Mouse (Mus musculus) heart, embryonic 14.5 days (tissue): ENCODE data around the gene Hsd11b2. TPM values are rescaled to one million over a fixed set of nuclear protein-coding genes. Genes with fewer than 3 reads are reported as not detected.

Experiments used
- ATAC-seq: fragments of 200-750 bp; cut with Nextera tagmentation; 2 replicates; pipeline ENCODE4 v1.8.0; 2017; ENCODE audit warnings: low read depth, moderate TSS enrichment; ENCODE audit not compliant: insufficient number of reproducible peaks, insufficient read depth, low FRiP score
- H3K27ac ChIP-seq, 2 experiments: fragments of 200-500 bp in 1 of 2; fragments of 300-500 bp in 1 of 2; sonication (generic) in 1 of 2; replicated peaks in 1 of 2; 2 replicates each; pipeline ENCODE4 v1.5.1; 2012 to 2014; ENCODE audit warnings: low read depth in 2 of 2, low read length in 2 of 2, control low read depth in 1 of 2, mild to moderate bottlenecking in 1 of 2, mixed read lengths in 1 of 2; ENCODE audit not compliant: control insufficient read depth in 1 of 2, insufficient read depth in 1 of 2
- H3K27me3 ChIP-seq: fragments of 300-500 bp; sonication (generic); 2 replicates; pipeline ENCODE4 v1.6.1; 2014; ENCODE audit warnings: mild to moderate bottlenecking, low read length, control low read depth; ENCODE audit not compliant: control insufficient read depth, insufficient read depth
- H3K36me3 ChIP-seq: fragments of 300-500 bp; sonication (generic); 2 replicates; pipeline ENCODE4 v1.6.1; 2014; ENCODE audit warnings: mild to moderate bottlenecking, control low read depth, low read length, mixed read lengths; ENCODE audit not compliant: control insufficient read depth, insufficient read depth
- H3K4me1 ChIP-seq, 2 experiments: fragments of 200-500 bp in 1 of 2; fragments of 300-500 bp in 1 of 2; sonication (generic) in 1 of 2; 2 replicates each; pipeline ENCODE4 v1.6.1; 2012 to 2014; ENCODE audit warnings: low read length in 2 of 2, control low read depth in 1 of 2, mixed read lengths in 1 of 2; ENCODE audit not compliant: control insufficient read depth in 2 of 2, insufficient read depth in 2 of 2
- H3K4me2 ChIP-seq: fragments of 300-500 bp; sonication (generic); 2 replicates; pipeline ENCODE4 v1.6.1; 2014; ENCODE audit warnings: mild to moderate bottlenecking, low read length
- H3K4me3 ChIP-seq, 2 experiments: fragments of 200-500 bp in 1 of 2; fragments of 300-500 bp in 1 of 2; sonication (generic) in 1 of 2; 2 replicates each; pipeline ENCODE4 v1.5.1; 2012 to 2014; ENCODE audit warnings: low read length in 2 of 2, mild to moderate bottlenecking in 2 of 2, control low read depth in 1 of 2, low read depth in 1 of 2, moderate library complexity in 1 of 2; ENCODE audit not compliant: control insufficient read depth in 1 of 2, insufficient read depth in 1 of 2
- H3K9ac ChIP-seq: fragments of 300-500 bp; sonication (generic); 2 replicates; pipeline ENCODE4 v1.6.1; 2014; ENCODE audit warnings: mild to moderate bottlenecking, low read length
- H3K9me3 ChIP-seq: fragments of 300-500 bp; sonication (generic); 2 replicates; pipeline ENCODE4 v1.6.1; 2016; ENCODE audit warnings: low read length, control low read depth; ENCODE audit not compliant: control insufficient read depth
- WGBS: fragments of 180-500 bp; shearing (Covaris S2); extraction: QIAGEN DNeasy Blood & Tissue Kit; methylation state at CpG from one replicate; pipeline ENCODE4 v1.1.7; 2014; 5-methylcytosine and 5-hydroxymethylcytosine counted together
- polyA plus RNA-seq: library from polyadenylated mRNA; unstranded; fragments of >200 nt; fragmentation: Nextera tagmentation; extraction: Ambion mirVana; gene quantifications from 2 replicates; pipeline ENCODE4 v1.2.1, GENCODE M21; 2014

Hsd11b2 gene
- polyA plus RNA-seq, 1 experiment from 2014 or later = 0.59 TPM

DNA sequence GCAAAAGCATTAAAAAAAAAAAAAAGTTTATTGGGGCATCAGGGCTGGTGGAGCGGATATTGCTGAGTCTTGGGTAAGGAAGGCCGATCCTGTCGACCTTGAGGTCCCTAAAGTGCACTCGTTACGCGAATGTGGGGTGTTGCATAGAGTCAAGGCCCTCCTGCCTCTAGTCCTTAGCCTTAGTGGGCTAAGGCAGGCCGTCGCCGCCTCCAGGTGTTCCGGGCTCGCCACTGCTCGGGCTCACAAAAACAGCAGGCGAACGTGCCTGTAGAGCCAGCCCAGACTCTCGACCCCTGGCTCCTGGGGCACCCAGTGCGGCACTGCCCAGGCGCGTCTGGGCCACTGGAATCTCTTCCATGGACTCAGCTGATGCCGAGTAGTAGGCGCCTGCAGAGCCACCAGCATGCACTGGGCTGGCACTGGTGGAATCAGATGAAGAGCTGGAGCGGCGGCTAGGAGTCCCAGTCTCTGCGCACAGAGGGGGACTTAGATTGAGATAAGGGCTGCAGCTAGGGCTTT is 46.1 kb upstream of the Hsd11b2 start:
- Histone ChIP-seq H3K4me1 (peaks cover 31 to 48% of the 10 kb centered on the region in 2 experiments), H3K27me3 (0 out of 2 replicates have a peak, but pooled peaks cover 3% of the 10 kb centered on the region), H3K4me2 (no peak overlapping the region), H3K9ac (no peak overlapping the region), H3K36me3 (peaks cover 13% of the 10 kb centered on the region; the same call in 1 of the 2 replicates), H3K4me3 (no peak overlapping the region), H3K9me3 (no peaks in the 10 kb centered on the region), H3K27ac (no peak overlapping the region)
- 45% methylated on average over 23 of the region's 23 CpGs for WGBS
- ATAC-seq = no peak

DNA sequence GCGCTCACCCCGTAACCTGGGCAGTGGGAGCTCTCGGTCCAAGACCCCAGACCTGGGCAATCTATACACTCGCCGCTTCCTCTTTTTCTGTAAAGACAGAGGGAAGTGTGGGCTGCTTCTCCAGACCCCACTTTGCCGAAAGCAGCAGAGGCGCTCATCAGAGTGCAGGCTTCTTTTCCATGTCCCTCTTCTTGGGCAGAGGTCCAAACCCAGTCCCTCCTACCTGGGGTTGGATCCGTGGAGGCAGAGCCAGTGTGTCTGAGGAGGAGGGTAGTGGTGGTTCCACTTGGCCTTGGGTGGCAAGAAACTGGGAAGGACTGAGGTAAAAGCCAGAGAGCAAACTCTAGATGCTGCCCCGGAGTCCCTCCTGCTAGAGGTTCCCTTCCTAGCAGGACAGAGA is 45.6 kb upstream of the Hsd11b2 start:
- 69% methylated on average over 9 of the region's 9 CpGs for WGBS
- H3K4me1 ChIP-seq = peaks cover 36 to 53% of the 10 kb centered on the region in 2 experiments
- H3K9ac ChIP-seq = no peak overlapping the region
- H3K27ac ChIP-seq = no peak overlapping the region
- no peaks in the 10 kb centered on the region for H3K9me3 ChIP-seq
- H3K36me3 ChIP-seq = 0 out of 2 replicates have a peak, but pooled peaks cover 9% of the 10 kb centered on the region
- no peak overlapping the region for H3K4me3 ChIP-seq
- ATAC-seq = no peak
- 0 out of 2 replicates have a peak, but pooled peaks cover 3% of the 10 kb centered on the region for H3K27me3 ChIP-seq
- no peak overlapping the region for H3K4me2 ChIP-seq

DNA sequence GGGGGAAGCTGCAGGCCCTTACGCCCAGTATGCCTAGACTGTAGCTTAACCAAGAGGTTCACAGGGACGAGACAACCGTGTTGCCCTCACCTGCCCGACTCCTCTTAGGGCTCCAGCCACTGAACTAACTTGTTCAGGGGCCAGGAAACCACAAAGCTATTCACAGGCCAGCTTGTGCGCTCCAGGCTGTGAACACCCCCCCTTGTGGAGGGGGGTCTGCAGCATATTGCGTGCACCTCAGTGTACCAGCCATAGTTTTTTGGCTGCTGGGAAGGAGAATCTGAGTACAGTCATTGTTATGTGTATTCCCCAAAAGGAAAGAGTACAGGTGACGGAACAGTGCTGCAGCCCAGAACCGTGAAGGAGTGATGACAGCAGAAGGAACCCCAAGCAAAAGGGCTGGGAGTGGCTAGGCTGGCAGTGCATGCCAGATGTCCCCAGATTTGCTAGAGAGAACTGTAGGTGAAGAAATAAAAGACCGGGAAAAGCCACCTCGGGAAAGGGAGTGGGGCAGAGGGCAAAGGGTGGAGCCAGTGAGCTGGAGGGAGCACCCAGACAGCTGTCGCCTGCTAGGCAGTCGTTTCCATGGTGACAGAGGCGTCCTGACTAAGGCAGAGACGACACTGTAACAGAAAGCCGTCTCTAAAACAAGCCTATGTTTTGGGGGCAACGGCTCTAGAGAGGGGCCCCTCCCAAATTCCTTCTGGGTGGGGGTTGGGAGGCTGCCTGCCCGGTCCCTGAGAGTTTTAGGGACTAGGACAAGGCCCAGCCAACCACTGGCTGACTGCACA is 44.5 kb upstream of the Hsd11b2 start:
- H3K4me2 ChIP-seq = peak overlapping the region; percentile 19
- 35% methylated on average over 17 of the region's 17 CpGs for WGBS
- H3K27me3 ChIP-seq = 0 out of 2 replicates have a peak, but pooled peaks cover 3% of the 10 kb centered on the region

DNA sequence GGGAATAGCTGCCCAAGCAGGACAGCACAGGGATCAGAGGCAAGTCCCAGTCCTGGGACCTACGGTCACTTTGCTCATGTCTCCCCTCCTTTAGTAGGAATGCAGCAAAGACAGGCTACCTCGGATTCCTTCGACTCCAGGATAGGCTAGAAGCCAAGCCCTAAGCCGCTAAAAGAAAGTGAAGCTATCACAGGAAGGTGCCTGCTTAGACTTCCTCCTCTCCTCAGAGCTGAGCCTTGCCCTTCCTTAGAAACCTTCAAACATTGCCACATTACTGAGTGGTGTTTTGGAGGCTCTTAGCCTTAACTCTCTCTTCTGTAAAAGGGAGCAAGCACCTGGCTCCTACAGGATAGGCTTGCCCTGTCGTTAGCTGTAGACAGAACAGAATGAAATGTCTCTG is 43.9 kb upstream of the Hsd11b2 start:
- H3K4me2 ChIP-seq = peak overlapping the region; percentile 19; the same call in 1 of the 2 replicates
- H3K27me3 ChIP-seq = 0 out of 2 replicates have a peak, but pooled peaks cover 3% of the 10 kb centered on the region
- H3K4me1 ChIP-seq = peaks cover 37 to 48% of the 10 kb centered on the region in 2 experiments
- no peak for ATAC-seq
- no peak overlapping the region for H3K4me3 ChIP-seq
- 0 out of 4 replicates have a peak overlapping the region, but pooled peaks of 1 of the 2 experiments have one; percentile 24 for H3K27ac ChIP-seq
- no peak overlapping the region for H3K9ac ChIP-seq
- H3K36me3 ChIP-seq = 0 out of 2 replicates have a peak, but pooled peaks cover 9% of the 10 kb centered on the region
- no peaks in the 10 kb centered on the region for H3K9me3 ChIP-seq
- 20% methylated on average over 5 of the region's 5 CpGs for WGBS

More for the DNA sequence above, 44.5 kb upstream of the Hsd11b2 start:
- Histone ChIP-seq H3K4me1 (peaks cover 38 to 53% of the 10 kb centered on the region in 2 experiments), H3K4me3 (no peak overlapping the region), H3K9ac (no peak overlapping the region), H3K9me3 (no peaks in the 10 kb centered on the region), H3K27ac (no peak overlapping the region), H3K36me3 (0 out of 2 replicates have a peak, but pooled peaks cover 9% of the 10 kb centered on the region)
- ATAC-seq = no peak

DNA sequence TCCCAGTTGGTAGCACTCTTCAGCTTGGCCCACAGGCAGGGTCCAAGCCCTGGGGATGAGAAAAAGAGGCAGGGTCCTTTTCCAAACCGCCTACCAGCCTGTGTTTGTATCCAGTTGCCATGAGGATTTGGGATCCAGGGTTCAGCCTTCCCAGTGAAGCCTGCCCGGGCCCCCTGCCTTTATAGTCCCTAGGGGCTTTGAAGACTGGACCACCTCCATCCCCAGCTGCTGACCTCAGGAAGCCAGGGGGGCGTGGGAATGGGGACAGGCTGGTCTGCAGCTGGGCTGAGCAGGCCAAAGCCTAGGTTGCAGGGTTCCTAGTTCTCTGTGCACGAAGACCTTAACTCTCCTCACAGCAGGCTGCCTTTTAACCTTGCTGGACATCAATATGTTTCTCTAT is 43.3 kb upstream of the Hsd11b2 start:
- 64% methylated on average over 4 of the region's 4 CpGs for WGBS
- ATAC-seq = no peak

DNA sequence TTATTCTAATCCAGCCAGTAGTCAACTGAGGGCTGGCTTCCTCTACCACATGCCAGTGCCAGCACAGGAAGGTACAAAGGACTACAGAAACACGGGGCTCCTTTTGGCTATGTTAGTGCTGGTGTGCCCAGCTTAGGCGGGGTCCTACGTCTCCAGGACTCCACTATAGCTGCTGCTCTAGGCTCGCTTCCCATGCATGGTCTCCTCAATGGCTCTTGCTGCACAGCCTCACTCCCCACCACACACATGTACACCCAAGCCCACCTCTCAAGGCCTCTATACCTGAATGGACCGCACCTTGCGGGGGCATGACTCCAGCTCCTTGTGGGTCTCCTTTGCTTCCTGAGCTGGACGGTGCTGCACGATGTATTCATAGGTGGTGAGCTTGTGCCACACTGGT is 42.8 kb upstream of the Hsd11b2 start:
- Histone ChIP-seq H3K4me3 (no peak overlapping the region), H3K27me3 (0 out of 2 replicates have a peak, but pooled peaks cover 3% of the 10 kb centered on the region), H3K9me3 (no peaks in the 10 kb centered on the region), H3K9ac (no peak overlapping the region), H3K27ac (no peak overlapping the region), H3K4me1 (peaks cover 37 to 48% of the 10 kb centered on the region in 2 experiments), H3K36me3 (0 out of 2 replicates have a peak, but pooled peaks cover 9% of the 10 kb centered on the region), H3K4me2 (no peak overlapping the region)
- 90% methylated on average over 8 of the region's 8 CpGs for WGBS
- ATAC-seq = no peak

More for the DNA sequence above, 43.3 kb upstream of the Hsd11b2 start:
- Histone ChIP-seq H3K9me3 (no peaks in the 10 kb centered on the region), H3K4me2 (no peak overlapping the region), H3K36me3 (0 out of 2 replicates have a peak, but pooled peaks cover 9% of the 10 kb centered on the region), H3K9ac (no peak overlapping the region), H3K27me3 (0 out of 2 replicates have a peak, but pooled peaks cover 3% of the 10 kb centered on the region), H3K27ac (0 out of 4 replicates have a peak overlapping the region, but pooled peaks of 1 of the 2 experiments have one; percentile 24), H3K4me3 (no peak overlapping the region), H3K4me1 (peaks cover 37 to 48% of the 10 kb centered on the region in 2 experiments)

DNA sequence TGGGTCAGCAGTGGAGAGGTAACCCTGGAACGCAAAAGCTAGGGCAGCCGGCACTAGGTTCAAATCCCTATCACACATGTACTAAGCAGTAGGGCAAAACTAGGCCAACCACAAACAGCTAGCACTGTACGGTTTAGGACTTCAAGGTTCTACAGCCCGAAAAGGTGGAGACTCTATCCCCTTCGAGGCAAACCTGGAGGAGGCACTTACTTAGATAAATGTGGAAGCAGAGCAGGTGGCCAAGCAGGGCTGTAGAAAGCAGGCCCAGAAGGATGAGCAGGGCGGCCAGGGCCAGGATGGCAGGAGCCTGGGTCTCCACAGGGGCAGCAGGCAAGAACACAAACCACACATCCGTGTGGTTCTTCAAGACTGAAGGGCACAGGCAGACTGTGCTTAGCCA is 42.4 kb upstream of the Hsd11b2 start:
- Histone ChIP-seq H3K27ac (no peak overlapping the region), H3K27me3 (0 out of 2 replicates have a peak, but pooled peaks cover 3% of the 10 kb centered on the region), H3K4me3 (no peak overlapping the region), H3K36me3 (0 out of 2 replicates have a peak, but pooled peaks cover 9% of the 10 kb centered on the region), H3K9me3 (no peaks in the 10 kb centered on the region), H3K9ac (no peak overlapping the region), H3K4me2 (no peak overlapping the region), H3K4me1 (peaks cover 36 to 49% of the 10 kb centered on the region in 2 experiments)
- no peak for ATAC-seq
- 89% methylated on average over 7 of the region's 7 CpGs for WGBS
